Mouse (Mus musculus) heart, adult 18-20 months (tissue): Measurements from ENCODE around the gene 2300009A05Rik. TPM values are rescaled to one million over a fixed set of nuclear protein-coding genes. Genes with fewer than 3 reads are reported as not detected.

ENCODE experiments used
- DNase-seq, 2 experiments: peaks; one replicate each; pipeline ENCODE4 v3.0.0; 2021 to 2022; ENCODE audit warnings: mixed read lengths in 1 of 2
- total RNA-seq, 2 experiments: library from RNA; stranded (reverse); gene quantifications; 2 replicates each; pipeline ENCODE4 v1.2.3; 2021

Gene 2300009A05Rik
- total RNA-seq, 2 experiments from 2014 or later: 26.7 to 29.5 TPM

- no peak for DNase-seq
Measured at GRCm38 (mm10) chr9:63348146-63348545, 50.9 kb downstream of the 2300009A05Rik start.

- peak; percentile 36 to 44 for DNase-seq
Measured at GRCm38 (mm10) chr9:63346029-63346428, 53.0 kb downstream of the 2300009A05Rik start.

Other genes starting within 250 kb of the 2300009A05Rik start
- 10 to 100 TPM; 17.1 to 18.4 TPM for gene Map2k5, start 21.3 kb downstream of the 2300009A05Rik start, total RNA-seq
- not detected for gene Iqch, start 203.2 kb upstream of the 2300009A05Rik start, total RNA-seq
- gene Aagab, start 203.4 kb upstream of the 2300009A05Rik start, total RNA-seq: 10 to 100 TPM; 18.9 to 23.4 TPM